Mouse (Mus musculus): ENCODE measurements around the gene Cpa2. TPM values are rescaled to one million over a fixed set of nuclear protein-coding genes. Genes with fewer than 3 reads are reported as not detected.

The Cpa2 gene
- polyA plus RNA-seq, 1 experiment from 2014 or later, result 3.9 TPM

GRCm38 (mm10) chr6:30610710-30611109, 69.3 kb downstream of the Cpa2 start, which contains the start of gene Cpa5:
Cpa5 (plus strand) TSS chr6:30611010.
- H3K27me3 ChIP-seq, result no peaks in the 10 kb centered on the region
- WGBS, result 95% methylated on average over 7 of the region's 7 CpGs
- ATAC-seq (replicated peaks; ENCODE audit: insufficient number of reproducible peaks, insufficient read depth, low FRiP score, low read depth), result no peak
- H3K9me3 ChIP-seq (replicated peaks), result no peaks in the 10 kb centered on the region
- H3K4me1 ChIP-seq (replicated peaks), result no peaks in the 10 kb centered on the region
- no peak within 1 kb of the TSS for H3K9ac ChIP-seq
- H3K4me2 ChIP-seq, result no peak within 1 kb of the TSS
- H3K36me3 ChIP-seq, result no peaks in the 10 kb centered on the region
- H3K4me3 ChIP-seq, result no peak within 1 kb of the TSS
- H3K27ac ChIP-seq, result no peak within 1 kb of the TSS

DNA sequence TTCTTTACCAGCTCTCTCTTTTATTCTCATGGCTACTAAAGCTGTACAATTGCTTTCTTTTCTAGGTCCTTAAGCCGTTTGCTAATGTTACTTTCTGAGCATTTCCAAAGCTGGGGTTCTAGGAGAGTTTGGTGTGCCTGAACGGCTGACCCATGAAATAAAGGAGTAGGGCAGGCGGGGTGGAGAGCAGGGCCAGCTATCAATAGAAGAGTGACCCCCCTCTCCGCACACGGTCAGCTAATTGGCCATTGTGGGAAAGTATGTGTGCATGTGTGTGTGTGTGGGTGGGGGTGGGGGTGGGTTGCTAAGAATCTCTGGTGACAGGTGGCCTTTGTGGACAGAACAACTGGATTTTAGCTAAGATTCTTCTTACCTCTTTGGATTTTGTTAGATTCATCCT, 69.8 kb downstream of the Cpa2 start:
- Histone ChIP-seq H3K27ac (no peak overlapping the region), H3K4me1 (replicated peaks) (peaks cover 5% of the 10 kb centered on the region), H3K9ac (no peak overlapping the region), H3K9me3 (replicated peaks) (no peaks in the 10 kb centered on the region), H3K4me2 (no peak overlapping the region), H3K36me3 (no peaks in the 10 kb centered on the region), H3K27me3 (no peaks in the 10 kb centered on the region), H3K4me3 (no peak overlapping the region)
- 78% methylated on average over 5 of the region's 5 CpGs for WGBS
- ATAC-seq (replicated peaks; ENCODE audit: insufficient number of reproducible peaks, insufficient read depth, low FRiP score, low read depth), result no peak

Other genes with a start within 250 kb of the Cpa2 start
- gene Ube2h, start 237.0 kb upstream of the Cpa2 start, polyA plus RNA-seq (2015; fragmentation: Nextera tagmentation; extraction: Ambion mirVana), result 40.9 and 46.3 TPM in 2 replicates
- gene Zc3hc1, start 150.6 kb upstream of the Cpa2 start, polyA plus RNA-seq (2015; fragmentation: Nextera tagmentation; extraction: Ambion mirVana), result 36.1 and 42.4 TPM in 2 replicates
- gene Klhdc10, start 139.7 kb upstream of the Cpa2 start, polyA plus RNA-seq (2015; fragmentation: Nextera tagmentation; extraction: Ambion mirVana), result 14.8 and 19.5 TPM in 2 replicates
- gene Tmem209, start 31.8 kb upstream of the Cpa2 start, polyA plus RNA-seq (2015; fragmentation: Nextera tagmentation; extraction: Ambion mirVana), result 19.8 and 26.5 TPM in 2 replicates
- gene Ssmem1, start 31.7 kb upstream of the Cpa2 start, polyA plus RNA-seq (2015; fragmentation: Nextera tagmentation; extraction: Ambion mirVana), result 0.14 TPM in 1 of 2 replicates, not detected in the other
- 1.6 and 2.4 TPM in 2 replicates for gene Cpa4, start 26.8 kb downstream of the Cpa2 start, polyA plus RNA-seq (2015; fragmentation: Nextera tagmentation; extraction: Ambion mirVana)
- gene Cpa5, start 69.4 kb downstream of the Cpa2 start, polyA plus RNA-seq (2015; fragmentation: Nextera tagmentation; extraction: Ambion mirVana), result 0.32 and 0.58 TPM in 2 replicates
- 3.2 and 5.0 TPM in 2 replicates for gene Cpa1, start 97.6 kb downstream of the Cpa2 start, polyA plus RNA-seq (2015; fragmentation: Nextera tagmentation; extraction: Ambion mirVana)
- gene Cep41, start 152.2 kb downstream of the Cpa2 start, polyA plus RNA-seq (2015; fragmentation: Nextera tagmentation; extraction: Ambion mirVana), result 9.3 and 10.0 TPM in 2 replicates
- 1,527 and 1,993 TPM in 2 replicates for gene Mest, start 182.0 kb downstream of the Cpa2 start, polyA plus RNA-seq (2015; fragmentation: Nextera tagmentation; extraction: Ambion mirVana)